Mouse (Mus musculus) heart, adult 11 months (tissue): ENCODE data around the gene Cdh6.
A peak's percentile ranks its signal among the peaks of the same experiment; 100 is the strongest.

Experiments used
- DNase-seq: peaks from one replicate; pipeline ENCODE4 v3.0.0; 2022

Gene Cdh6

DNA sequence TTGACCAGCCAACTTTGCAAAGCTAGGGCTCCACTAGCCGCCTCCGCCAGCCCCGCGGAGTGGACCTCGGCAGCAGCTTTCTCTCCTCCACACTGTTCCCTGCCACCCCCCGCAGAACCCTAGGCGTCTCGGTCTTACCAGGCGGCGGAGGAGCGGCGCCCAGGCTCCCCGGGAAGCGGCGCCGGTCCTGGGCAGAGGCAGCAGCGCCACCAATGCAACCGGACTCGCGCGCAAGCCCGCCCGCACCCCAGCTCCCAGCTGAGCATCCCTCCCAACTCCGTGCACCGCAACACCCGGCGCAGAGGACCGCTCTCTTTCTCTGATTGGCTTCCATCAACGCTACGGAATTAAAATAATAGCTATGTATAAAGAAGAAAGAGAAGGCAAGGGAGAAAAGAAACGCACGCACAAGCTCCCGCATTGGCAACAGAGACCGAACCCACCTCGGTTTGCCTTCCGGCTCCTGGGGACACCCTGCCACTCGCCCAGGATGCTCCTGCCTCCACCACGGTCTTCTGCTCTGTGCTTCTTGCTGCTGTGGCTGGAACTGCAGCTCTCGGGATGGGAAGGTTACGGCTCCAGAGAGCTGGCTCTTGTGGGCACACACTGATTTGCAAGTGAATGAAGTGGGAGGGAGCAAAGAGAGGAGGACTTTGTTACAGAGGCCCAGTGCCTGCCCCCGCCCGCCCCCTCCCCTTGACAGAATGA lies at the start of gene Cdh6:
Gene Cdh6 (minus strand): TSS at position 605 of the 708 bp plus-strand sequence.
- no peak for DNase-seq

DNA sequence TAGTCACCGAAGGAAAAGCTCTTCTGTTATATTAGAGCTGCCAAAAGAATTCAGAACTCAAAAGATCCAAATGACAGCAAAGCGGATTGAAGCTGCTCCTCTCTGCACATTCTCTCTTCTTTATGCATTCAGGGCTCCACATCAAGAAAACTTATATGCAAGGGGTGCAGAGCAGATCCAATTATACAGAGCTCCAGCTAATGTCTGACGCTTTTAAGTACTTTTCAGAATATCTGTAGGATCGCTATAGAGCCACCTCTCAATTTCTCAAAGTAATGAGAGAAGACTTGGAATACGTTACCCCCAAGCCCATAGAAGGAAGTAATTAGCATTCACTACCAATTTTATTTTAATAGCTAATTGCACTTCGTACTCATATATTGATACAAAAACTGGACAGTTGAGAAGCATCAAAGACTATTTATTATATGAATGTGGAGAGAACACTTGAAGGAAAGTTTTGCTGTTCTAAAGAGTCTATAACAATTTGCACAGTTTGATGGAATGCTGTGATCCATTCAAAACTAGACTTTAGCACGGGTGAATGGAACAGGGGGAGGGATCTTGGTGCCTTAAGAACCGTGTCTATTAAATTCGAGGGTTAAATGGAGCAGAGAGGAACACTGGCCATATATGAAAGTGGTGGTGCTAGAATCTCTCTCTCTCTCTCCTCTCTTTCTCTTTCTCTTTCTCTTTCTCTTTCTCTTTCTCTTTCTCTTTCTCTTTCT lies 46.4 kb upstream of the Cdh6 start:
- DNase-seq = no peak

GRCm38 (mm10) chr15:13217800-13218199 lies 44.3 kb upstream of the Cdh6 start:
- DNase-seq = no peak

GRCm38 (mm10) chr15:13217161-13217560 lies 43.7 kb upstream of the Cdh6 start:
- peak; percentile 61 for DNase-seq

DNA sequence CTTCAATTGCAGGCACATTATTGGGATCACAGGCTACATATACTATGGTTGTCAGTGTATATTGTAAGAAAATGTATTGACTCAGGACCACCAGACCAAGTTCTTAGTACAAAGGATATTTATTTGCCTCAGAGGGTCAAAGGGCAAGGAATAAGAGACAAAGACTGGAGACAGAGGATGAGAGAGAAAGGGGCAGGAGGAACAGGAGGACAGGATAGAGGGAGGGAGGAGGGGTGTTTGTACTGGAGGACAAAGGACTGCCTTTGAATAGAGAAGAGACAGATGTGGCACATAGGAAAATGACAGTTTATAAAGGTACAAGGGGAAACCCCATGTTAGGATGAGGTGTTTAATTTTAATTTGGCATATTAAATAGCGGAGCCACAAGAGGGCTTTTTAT lies 39.5 kb upstream of the Cdh6 start:
- no peak for DNase-seq

GRCm38 (mm10) chr15:13212027-13212685 lies 38.7 kb upstream of the Cdh6 start:
- DNase-seq = peak; percentile 15

DNA sequence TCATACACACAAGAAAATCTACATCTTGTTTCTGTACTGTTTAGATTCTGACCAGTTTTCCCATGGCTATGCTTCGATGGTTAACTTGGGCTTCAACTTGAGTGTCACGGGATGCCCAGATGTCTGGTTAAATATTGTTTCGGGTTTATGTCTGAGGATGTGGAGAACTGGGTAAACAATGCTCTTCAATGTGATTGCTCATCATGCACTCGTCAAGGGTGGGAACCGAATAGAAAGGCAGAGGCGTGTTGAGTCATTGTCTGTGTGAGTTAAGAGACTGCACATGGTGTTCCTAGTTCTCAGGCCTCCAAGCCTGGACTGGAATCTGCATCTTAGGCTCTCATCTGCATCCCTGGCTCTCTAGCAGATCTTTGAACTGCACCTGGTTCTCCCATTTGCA lies 36.7 kb upstream of the Cdh6 start:
- peak; percentile 68 for DNase-seq

DNA sequence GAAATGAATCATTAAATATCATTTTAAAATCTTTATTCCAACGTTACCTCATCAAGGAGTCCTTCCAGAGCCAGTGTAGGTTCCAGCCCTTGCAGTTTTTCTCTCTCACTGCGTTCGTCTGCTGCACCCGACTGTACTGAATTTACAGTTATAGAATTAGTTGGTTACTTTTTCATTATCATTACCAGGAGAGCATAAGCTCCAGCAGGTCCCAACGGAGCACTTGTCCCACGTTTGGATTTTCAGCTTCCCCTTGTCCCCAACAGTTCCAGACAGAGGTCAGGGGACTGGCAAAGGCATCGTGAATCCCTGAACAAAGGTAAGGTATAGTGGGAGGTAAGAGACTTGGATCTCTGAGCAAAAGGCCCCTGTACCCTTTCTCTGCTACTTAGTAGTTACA lies 35.2 kb upstream of the Cdh6 start:
- DNase-seq = peak; percentile 56

- peak; percentile 10 for DNase-seq
These were observed 22.8 kb upstream of the Cdh6 start for GRCm38 (mm10) chr15:13196237-13196636.

- DNase-seq = peak; percentile 16
These were observed 20.6 kb upstream of the Cdh6 start for GRCm38 (mm10) chr15:13194048-13194447.

GRCm38 (mm10) chr15:13193076-13193475 lies 19.6 kb upstream of the Cdh6 start:
- peak; percentile 75 for DNase-seq

DNA sequence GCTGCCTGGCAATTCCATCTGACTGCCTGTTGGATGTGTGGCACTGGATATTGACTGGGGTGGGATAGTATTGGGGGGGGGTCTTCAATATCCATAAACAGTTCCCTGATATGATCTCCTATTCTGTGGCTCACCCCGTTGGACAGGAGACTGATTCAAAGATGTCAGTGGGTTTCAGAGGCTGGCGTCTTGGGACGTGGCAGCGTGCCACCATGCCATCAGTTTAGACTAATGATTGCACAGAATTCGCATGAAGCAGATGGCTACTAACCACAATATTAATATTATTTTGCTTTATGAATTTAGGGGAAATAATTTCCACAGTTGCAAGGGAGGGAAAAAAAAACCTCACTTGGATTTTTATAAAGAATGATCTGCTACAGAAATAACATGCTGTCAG lies 10.2 kb upstream of the Cdh6 start:
- no peak for DNase-seq

- no peak for DNase-seq
These were observed 8.0 kb upstream of the Cdh6 start for GRCm38 (mm10) chr15:13181430-13181829.

- no peak for DNase-seq
These were observed 7.5 kb upstream of the Cdh6 start for GRCm38 (mm10) chr15:13181014-13181413.

- no peak for DNase-seq
These were observed 2.5 kb upstream of the Cdh6 start for GRCm38 (mm10) chr15:13175978-13176377.

GRCm38 (mm10) chr15:13174618-13174980 lies 1.1 kb upstream of the Cdh6 start:
- DNase-seq = no peak

GRCm38 (mm10) chr15:13173840-13174617 lies 554 bp upstream of the Cdh6 start:
- DNase-seq = no peak

DNA sequence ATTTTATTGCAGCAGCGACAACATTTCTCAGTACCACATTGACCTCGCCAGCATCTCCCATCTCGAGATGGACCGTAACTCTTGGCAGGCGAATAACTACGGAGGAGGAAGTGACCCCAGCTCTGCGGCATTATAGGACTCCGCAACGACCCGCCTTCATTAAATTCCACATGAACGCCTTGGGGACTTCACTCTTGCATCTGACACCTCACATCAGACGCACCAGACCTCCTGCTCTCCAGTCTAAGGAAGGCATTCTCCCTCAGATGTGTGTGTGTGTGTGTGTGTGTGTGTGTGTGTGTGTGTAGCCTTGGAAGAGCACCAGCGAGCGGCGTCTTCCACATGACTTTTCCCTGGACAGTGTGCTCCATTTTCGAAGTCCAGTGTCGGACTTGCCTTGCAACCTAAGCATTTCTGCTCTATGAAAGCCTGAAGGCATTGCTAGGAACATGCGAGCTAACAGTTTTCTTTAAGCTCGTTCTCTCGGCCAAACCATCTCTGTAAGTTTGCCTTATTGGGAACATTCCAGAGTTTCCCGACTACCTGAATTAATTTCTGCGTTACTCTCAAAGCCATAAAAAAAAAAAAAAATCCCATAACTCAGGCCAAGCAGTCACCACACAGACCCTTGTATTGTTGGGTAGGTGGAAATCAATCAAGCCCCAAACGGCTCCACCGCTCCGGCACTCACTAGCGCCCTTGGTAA lies 957 bp downstream of the Cdh6 start:
- DNase-seq = no peak

GRCm38 (mm10) chr15:13171486-13172364 lies 1.8 kb downstream of the Cdh6 start:
- no peak for DNase-seq

DNA sequence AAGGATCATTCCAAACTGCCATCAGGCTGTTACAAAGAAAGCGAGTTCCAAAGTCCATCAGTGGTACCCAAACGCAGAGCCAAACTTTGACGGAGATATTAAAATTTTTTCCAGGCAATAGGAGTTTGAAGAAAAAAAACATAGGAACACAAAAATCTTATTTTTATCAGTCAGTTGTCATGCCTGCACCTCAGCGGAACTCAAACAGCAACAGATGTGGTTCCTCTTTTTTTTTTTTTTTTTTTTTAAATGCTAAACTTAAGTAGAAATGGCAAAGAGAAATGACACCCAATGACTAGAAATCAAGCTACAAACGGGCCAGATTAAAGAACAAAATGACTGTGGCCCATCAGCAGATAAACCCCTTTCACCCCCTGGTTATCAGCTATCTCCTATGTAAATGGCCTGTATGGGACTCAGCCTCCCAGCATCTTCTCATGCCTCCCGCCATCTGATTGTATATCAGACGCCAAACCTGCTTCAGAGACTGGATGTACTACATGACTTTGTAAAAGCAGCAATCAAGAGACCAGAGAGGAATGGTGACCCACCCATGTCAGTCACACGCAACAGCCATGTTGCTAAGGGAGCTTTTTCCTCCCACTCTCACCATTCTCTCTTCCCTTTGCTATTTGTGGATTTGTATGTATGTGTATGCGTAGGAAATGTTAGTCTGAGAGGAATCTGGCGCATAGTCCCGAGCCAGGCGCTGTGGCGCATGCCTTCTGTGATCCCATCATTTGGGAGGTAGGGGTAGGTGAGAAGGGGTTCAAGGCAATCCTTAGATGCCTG lies 8.2 kb downstream of the Cdh6 start:
- DNase-seq = no peak

DNA sequence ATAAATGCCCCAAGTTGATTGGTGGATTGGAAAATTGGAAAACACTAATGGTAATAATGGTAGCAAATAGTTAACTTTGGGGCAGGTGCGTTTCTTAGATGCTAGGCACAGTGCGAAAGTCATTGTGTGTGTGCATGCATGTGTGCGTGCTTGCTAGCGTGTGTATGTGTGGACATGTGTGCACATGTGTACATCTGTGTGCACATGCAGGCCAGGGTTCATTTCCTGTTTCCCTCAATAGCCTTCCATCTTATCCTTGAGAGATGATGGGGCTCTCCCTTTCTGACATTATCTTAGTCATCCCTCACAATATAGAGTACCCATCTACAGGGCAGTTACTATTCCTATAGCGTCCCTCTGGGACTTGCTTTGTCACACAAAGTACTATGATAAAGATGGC lies 17.7 kb downstream of the Cdh6 start:
- no peak for DNase-seq
